Mouse (Mus musculus): ENCODE measurements at regions not wholly inside any gene's neighbourhood (a gene's known extent, or its start where the extent isn't known, plus 50 kb on each side); places are given as distances from the start of the nearest gene placed in this dataset.

GRCm38 (mm10) chr12:39342327-39342726, 563.1 kb downstream of the Etv1 start:
- no peak for DNase-seq (ENCODE audit: low spot score in 2 of 2)

- no peak for DNase-seq (ENCODE audit: low spot score in 2 of 2)
These were observed 592.5 kb downstream of the Etv1 start for GRCm38 (mm10) chr12:39371480-39372245.

DNA sequence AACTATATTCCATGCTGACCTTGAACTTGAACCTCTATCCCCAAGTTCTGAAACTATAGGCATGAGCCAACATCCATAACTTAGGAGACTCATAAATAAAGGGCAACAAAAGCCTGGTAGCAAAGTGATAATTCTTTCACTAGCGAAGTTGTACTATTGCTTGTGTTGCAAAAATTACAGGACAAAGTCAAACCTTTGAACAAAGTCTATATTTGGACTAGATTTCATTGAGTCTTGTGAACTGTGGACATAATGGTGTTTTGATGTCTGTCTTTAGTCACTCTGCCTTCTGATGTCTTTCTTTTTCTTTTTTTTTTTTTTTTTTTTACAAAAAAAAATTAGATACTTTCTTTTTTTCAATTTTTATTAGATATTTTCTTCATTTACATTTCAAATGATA, 594.5 kb downstream of the Etv1 start:
- DNase-seq (ENCODE audit: low spot score in 2 of 2) = no peak
